Mouse (Mus musculus) T-helper 1 cell (primary cell): ENCODE measurements at regions not wholly inside any gene's neighbourhood (a gene's known extent, or its start where the extent isn't known, plus 50 kb on each side); places are given as distances from the start of the nearest gene placed in this dataset.

ENCODE experiments used
- in situ Hi-C: fragments of 300-600 bp; cut with MboI, MseI; formaldehyde crosslinking; loops from one replicate; pipeline ENCODE4 v1.15.1; 2025; ENCODE audit warnings: high pct_unique_total_duplicates

- in situ Hi-C loops = no loop called here
Measured at GRCm38 (mm10) chr9:11729732-11730131, 825.2 kb upstream of the Cntn5 start.

GRCm38 (mm10) chr9:11721811-11722210 is 817.2 kb upstream of the Cntn5 start:
- in situ Hi-C loops = no loop called here

GRCm38 (mm10) chr9:11704647-11705046 is 800.1 kb upstream of the Cntn5 start:
- in situ Hi-C loops = no loop called here

GRCm38 (mm10) chr9:11703150-11703549 is 798.6 kb upstream of the Cntn5 start:
- in situ Hi-C loops = no loop called here

GRCm38 (mm10) chr9:11693505-11693904 is 788.9 kb upstream of the Cntn5 start:
- in situ Hi-C loops = no loop called here

- in situ Hi-C loops = no loop called here
Measured at GRCm38 (mm10) chr9:11687101-11687500, 782.5 kb upstream of the Cntn5 start.

GRCm38 (mm10) chr9:11671939-11672338 is 767.4 kb upstream of the Cntn5 start:
- in situ Hi-C loops = no loop called here

GRCm38 (mm10) chr9:11671243-11671642 is 766.7 kb upstream of the Cntn5 start:
- in situ Hi-C loops = no loop called here

- in situ Hi-C loops = no loop called here
Measured at GRCm38 (mm10) chr9:11629461-11629860, 724.9 kb upstream of the Cntn5 start.

GRCm38 (mm10) chr9:11604381-11604780 is 699.8 kb upstream of the Cntn5 start:
- in situ Hi-C loops = no loop called here

GRCm38 (mm10) chr9:11603884-11604283 is 699.3 kb upstream of the Cntn5 start:
- in situ Hi-C loops = no loop called here

- in situ Hi-C loops = no loop called here
Measured at GRCm38 (mm10) chr9:11602857-11603256, 698.3 kb upstream of the Cntn5 start.

- in situ Hi-C loops = loop anchor here (10.0 kb wide), 1 partner anchor 1556 kb away; no protein-coding TSS in a partner anchor
Measured at GRCm38 (mm10) chr9:11579011-11579410, 674.4 kb upstream of the Cntn5 start.

- in situ Hi-C loops = loop anchor here (10.0 kb wide), 1 partner anchor 1078 kb away; no protein-coding TSS in a partner anchor
Measured at GRCm38 (mm10) chr9:11562885-11563284, 658.3 kb upstream of the Cntn5 start.

- in situ Hi-C loops = no loop called here
Measured at GRCm38 (mm10) chr9:11559384-11559783, 654.8 kb upstream of the Cntn5 start.

GRCm38 (mm10) chr9:11513806-11514496 is 609.4 kb upstream of the Cntn5 start:
- in situ Hi-C loops = no loop called here
